Mouse (Mus musculus): Measurements from ENCODE around the gene Tmem178b. TPM values are rescaled to one million over a fixed set of nuclear protein-coding genes. Genes with fewer than 3 reads are reported as not detected.

Gene Tmem178b
- polyA plus RNA-seq, 1 experiment, result not detected

DNA sequence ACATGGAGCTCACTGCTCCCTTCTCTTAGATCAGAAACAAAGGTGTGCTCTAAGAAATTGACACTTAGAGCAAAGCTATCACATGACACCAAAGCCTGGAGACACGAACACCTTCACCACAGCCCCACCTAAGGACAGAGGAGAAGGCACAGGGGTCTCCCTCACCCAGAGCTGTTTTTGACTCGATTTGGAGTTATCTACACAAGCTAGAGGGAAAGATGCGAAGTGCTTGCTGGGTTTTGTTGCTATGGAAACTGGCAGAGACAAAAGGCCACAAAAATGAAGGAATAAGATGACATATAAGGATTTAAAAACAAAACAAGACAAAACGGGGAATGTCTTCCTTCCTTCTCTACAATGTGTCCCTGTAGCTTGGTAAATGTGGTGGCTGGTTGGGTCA is 248.4 kb downstream of the Tmem178b start:
- Histone ChIP-seq H3K4me1 (ENCODE audit: control insufficient read depth, insufficient read depth, low read length) (no peaks in the 10 kb centered on the region), H3K4me3 (replicated peaks; ENCODE audit: control insufficient read depth, low read depth, low read length) (no peak overlapping the region), H3K27ac (ENCODE audit: control insufficient read depth, insufficient read depth, low read depth, low read length, poor library complexity) (no peak overlapping the region)
- TF ChIP-seq CTCF (IDR thresholded peaks at IDR 0.05; ENCODE audit: control insufficient read depth, insufficient read depth, low read length) (no peak), POLR2A (IDR thresholded peaks at IDR 0.05; ENCODE audit: borderline replicate concordance, control insufficient read depth, low read depth, low read length) (no peak)
- 59% methylated on average over 4 of the region's 4 CpGs for WGBS

DNA sequence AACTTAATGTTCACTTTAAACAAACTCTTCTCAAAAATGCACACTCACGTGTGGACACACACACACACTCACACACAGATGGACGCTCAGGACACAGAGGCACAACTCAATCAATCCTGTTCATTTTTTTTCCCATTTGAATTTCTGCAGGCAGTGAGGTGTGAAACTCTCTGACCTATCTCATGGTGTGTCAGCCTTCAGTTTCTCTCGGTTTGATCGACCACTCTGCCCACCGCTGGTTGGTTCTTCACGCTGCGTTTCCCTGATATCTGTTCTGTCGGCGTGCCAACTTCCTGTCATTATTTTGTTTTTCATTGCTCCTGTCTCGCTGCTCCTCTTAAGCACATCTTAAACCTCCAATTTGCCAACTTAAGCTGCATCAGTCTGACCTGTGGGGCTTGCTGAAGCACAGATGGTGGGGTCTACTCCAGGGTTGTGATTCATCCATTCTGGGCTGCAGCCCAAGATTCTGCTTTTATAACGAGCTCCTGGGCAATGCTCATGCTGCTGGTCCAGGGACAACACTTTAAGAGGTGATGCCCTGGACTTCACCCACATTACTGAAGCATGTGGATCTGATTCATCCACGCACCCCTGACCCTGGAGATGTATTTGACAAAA is 250.1 kb downstream of the Tmem178b start:
- Histone ChIP-seq H3K4me3 (replicated peaks; ENCODE audit: control insufficient read depth, low read depth, low read length) (no peak overlapping the region), H3K27ac (ENCODE audit: control insufficient read depth, insufficient read depth, low read depth, low read length, poor library complexity) (no peak overlapping the region), H3K4me1 (ENCODE audit: control insufficient read depth, insufficient read depth, low read length) (no peaks in the 10 kb centered on the region)
- WGBS, result 77% methylated on average over 12 of the region's 12 CpGs
- no peak for TF ChIP-seq CTCF (IDR thresholded peaks at IDR 0.05; ENCODE audit: control insufficient read depth, insufficient read depth, low read length)
- TF ChIP-seq POLR2A (IDR thresholded peaks at IDR 0.05; ENCODE audit: borderline replicate concordance, control insufficient read depth, low read depth, low read length), result no peak

GRCm38 (mm10) chr6:40123960-40124359 is 250.9 kb downstream of the Tmem178b start:
- Histone ChIP-seq H3K27ac (ENCODE audit: control insufficient read depth, insufficient read depth, low read depth, low read length, poor library complexity) (no peak overlapping the region), H3K4me1 (ENCODE audit: control insufficient read depth, insufficient read depth, low read length) (no peaks in the 10 kb centered on the region), H3K4me3 (replicated peaks; ENCODE audit: control insufficient read depth, low read depth, low read length) (no peak overlapping the region)
- no peak for TF ChIP-seq POLR2A (IDR thresholded peaks at IDR 0.05; ENCODE audit: borderline replicate concordance, control insufficient read depth, low read depth, low read length)
- no peak for TF ChIP-seq CTCF (IDR thresholded peaks at IDR 0.05; ENCODE audit: control insufficient read depth, insufficient read depth, low read length)

DNA sequence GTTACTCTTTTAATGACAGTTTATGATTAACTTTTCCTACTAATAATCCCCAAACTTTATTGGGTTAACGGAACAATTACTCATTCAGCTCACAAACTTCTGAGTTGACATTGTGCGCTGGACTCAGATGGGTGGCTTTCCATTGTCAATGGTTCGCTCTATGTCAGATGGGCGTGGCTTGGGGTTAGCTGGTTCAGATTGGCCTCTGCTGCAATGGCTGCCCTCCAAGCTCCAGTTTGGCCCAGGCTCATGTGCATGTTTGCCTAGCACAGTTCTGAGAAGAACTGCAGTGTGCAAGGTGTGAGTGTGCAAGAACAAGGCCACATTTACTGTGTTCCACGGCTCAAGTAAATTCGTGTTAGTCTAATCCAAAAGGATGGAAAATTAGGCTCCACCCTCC is 255.6 kb downstream of the Tmem178b start:
- TF ChIP-seq CTCF (IDR thresholded peaks at IDR 0.05; ENCODE audit: control insufficient read depth, insufficient read depth, low read length) (no peak), POLR2A (IDR thresholded peaks at IDR 0.05; ENCODE audit: borderline replicate concordance, control insufficient read depth, low read depth, low read length) (no peak)

DNA sequence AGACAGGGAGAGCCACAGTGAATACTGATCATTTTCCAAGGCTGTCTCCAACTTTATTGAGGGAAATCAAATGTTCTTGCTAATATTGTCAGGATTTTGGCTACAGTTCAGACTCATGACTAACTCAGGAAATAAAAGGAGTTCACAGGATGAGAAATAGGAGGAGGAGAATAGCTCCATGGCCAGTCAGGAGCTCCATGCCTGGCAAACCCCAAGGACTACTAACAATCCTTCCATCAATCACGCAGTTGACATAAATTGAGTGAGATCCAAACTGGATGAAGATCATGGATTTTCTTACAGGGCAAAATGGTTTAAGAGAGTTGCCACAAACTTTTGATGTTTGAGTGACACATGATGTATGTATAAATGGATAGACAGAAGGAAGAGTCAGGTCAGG is 258.9 kb downstream of the Tmem178b start:
- no peak overlapping the region for H3K4me3 ChIP-seq (replicated peaks; ENCODE audit: control insufficient read depth, low read depth, low read length)
- TF ChIP-seq CTCF (IDR thresholded peaks at IDR 0.05; ENCODE audit: control insufficient read depth, insufficient read depth, low read length) (no peak), POLR2A (IDR thresholded peaks at IDR 0.05; ENCODE audit: borderline replicate concordance, control insufficient read depth, low read depth, low read length) (no peak)
- no peaks in the 10 kb centered on the region for H3K4me1 ChIP-seq (ENCODE audit: control insufficient read depth, insufficient read depth, low read length)
- WGBS, result 84% methylated on average over 1 of the region's 1 CpGs
- H3K27ac ChIP-seq (ENCODE audit: control insufficient read depth, insufficient read depth, low read depth, low read length, poor library complexity), result no peak overlapping the region

More for the DNA sequence above, 255.6 kb downstream of the Tmem178b start:
- 77% methylated on average over 6 of the region's 6 CpGs for WGBS
- Histone ChIP-seq H3K4me3 (replicated peaks; ENCODE audit: control insufficient read depth, low read depth, low read length) (no peak overlapping the region), H3K4me1 (ENCODE audit: control insufficient read depth, insufficient read depth, low read length) (no peaks in the 10 kb centered on the region), H3K27ac (ENCODE audit: control insufficient read depth, insufficient read depth, low read depth, low read length, poor library complexity) (no peak overlapping the region)

GRCm38 (mm10) chr6:40133436-40133835 is 260.4 kb downstream of the Tmem178b start:
- Histone ChIP-seq H3K4me3 (replicated peaks; ENCODE audit: control insufficient read depth, low read depth, low read length) (no peak overlapping the region), H3K27ac (ENCODE audit: control insufficient read depth, insufficient read depth, low read depth, low read length, poor library complexity) (no peak overlapping the region), H3K4me1 (ENCODE audit: control insufficient read depth, insufficient read depth, low read length) (no peaks in the 10 kb centered on the region)
- TF ChIP-seq CTCF (IDR thresholded peaks at IDR 0.05; ENCODE audit: control insufficient read depth, insufficient read depth, low read length), result no peak
- no peak for TF ChIP-seq POLR2A (IDR thresholded peaks at IDR 0.05; ENCODE audit: borderline replicate concordance, control insufficient read depth, low read depth, low read length)
- 73% methylated on average over 6 of the region's 6 CpGs for WGBS

DNA sequence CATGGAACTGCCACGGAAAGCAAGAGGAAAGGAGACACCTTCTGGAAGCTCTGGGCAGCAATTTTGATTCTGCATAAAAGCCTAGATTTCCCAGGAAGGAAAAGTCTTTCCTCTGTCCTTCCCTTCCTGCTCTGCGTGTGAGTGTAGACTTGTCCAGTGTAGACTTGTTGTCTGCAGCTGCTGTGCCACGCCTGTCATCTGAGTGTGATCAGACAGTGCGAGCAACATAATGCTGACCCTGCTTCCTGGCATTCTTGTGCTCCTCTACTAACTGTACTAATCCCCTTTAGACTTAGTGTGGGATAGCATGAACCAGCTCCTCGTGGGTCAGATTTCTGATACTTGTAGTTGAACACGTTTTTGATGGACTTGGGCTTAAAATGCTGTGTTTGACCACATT is 262.6 kb downstream of the Tmem178b start:
- H3K27ac ChIP-seq (ENCODE audit: control insufficient read depth, insufficient read depth, low read depth, low read length, poor library complexity), result no peak overlapping the region
- no peak for TF ChIP-seq CTCF (IDR thresholded peaks at IDR 0.05; ENCODE audit: control insufficient read depth, insufficient read depth, low read length)
- TF ChIP-seq POLR2A (IDR thresholded peaks at IDR 0.05; ENCODE audit: borderline replicate concordance, control insufficient read depth, low read depth, low read length), result no peak
- no peaks in the 10 kb centered on the region for H3K4me1 ChIP-seq (ENCODE audit: control insufficient read depth, insufficient read depth, low read length)
- no peak overlapping the region for H3K4me3 ChIP-seq (replicated peaks; ENCODE audit: control insufficient read depth, low read depth, low read length)
- 72% methylated on average over 6 of the region's 6 CpGs for WGBS

DNA sequence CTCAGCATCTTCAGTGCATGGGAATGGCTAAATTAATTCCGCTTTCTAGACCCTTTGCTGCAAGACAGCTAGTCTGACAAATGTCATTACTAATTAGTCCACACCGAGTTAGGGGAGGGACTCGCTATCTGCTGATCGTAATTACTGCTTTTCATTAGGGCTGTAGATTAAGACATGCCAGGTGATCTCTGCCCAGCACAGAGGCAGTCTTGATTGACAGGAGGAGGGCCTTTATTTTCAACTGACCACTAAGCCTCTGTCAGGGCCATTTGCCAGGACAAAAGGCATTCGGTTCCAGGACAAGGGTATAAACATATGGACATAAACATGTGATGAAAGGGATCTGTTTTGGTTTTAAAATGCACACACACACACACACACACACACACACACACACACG is 264.3 kb downstream of the Tmem178b start:
- Histone ChIP-seq H3K4me1 (ENCODE audit: control insufficient read depth, insufficient read depth, low read length) (no peaks in the 10 kb centered on the region), H3K4me3 (replicated peaks; ENCODE audit: control insufficient read depth, low read depth, low read length) (no peak overlapping the region), H3K27ac (ENCODE audit: control insufficient read depth, insufficient read depth, low read depth, low read length, poor library complexity) (no peak overlapping the region)
- TF ChIP-seq CTCF (IDR thresholded peaks at IDR 0.05; ENCODE audit: control insufficient read depth, insufficient read depth, low read length), result no peak
- TF ChIP-seq POLR2A (IDR thresholded peaks at IDR 0.05; ENCODE audit: borderline replicate concordance, control insufficient read depth, low read depth, low read length), result no peak
- 76% methylated on average over 6 of the region's 6 CpGs for WGBS
